Mouse (Mus musculus) left cerebral cortex, adult 9 months (tissue): Measurements from ENCODE around the gene Slc26a1.
A peak's percentile ranks its signal among the peaks of the same experiment; 100 is the strongest.

Experiments used
- DNase-seq, 2 experiments: peaks; one replicate each; pipeline ENCODE4 v3.0.0; 2022; ENCODE audit warnings: low spot score in 2 of 2

Gene Slc26a1

GRCm38 (mm10) chr5:108675251-108675816, at the start of gene Slc26a1:
Gene Slc26a1, minus strand, starts transcription at chr5:108675569.
- no peak for DNase-seq

GRCm38 (mm10) chr5:108724006-108724405, 48.6 kb upstream of the Slc26a1 start:
- no peak for DNase-seq

GRCm38 (mm10) chr5:108719761-108720160, 44.4 kb upstream of the Slc26a1 start:
- no peak for DNase-seq

- no peak for DNase-seq
Measured at GRCm38 (mm10) chr5:108718051-108718450, 42.7 kb upstream of the Slc26a1 start.

- no peak for DNase-seq
Measured at GRCm38 (mm10) chr5:108715974-108716373, 40.6 kb upstream of the Slc26a1 start.

GRCm38 (mm10) chr5:108714149-108714548, 38.8 kb upstream of the Slc26a1 start:
- DNase-seq, result peak in 1 of 2 experiments; percentile 44

- no peak for DNase-seq
Measured at GRCm38 (mm10) chr5:108713691-108714090, 38.3 kb upstream of the Slc26a1 start.

- DNase-seq, result no peak
Measured at GRCm38 (mm10) chr5:108713096-108713495, 37.7 kb upstream of the Slc26a1 start.

- DNase-seq, result no peak
Measured at GRCm38 (mm10) chr5:108711968-108712367, 36.6 kb upstream of the Slc26a1 start.

GRCm38 (mm10) chr5:108708981-108709731, 33.8 kb upstream of the Slc26a1 start:
- no peak for DNase-seq

GRCm38 (mm10) chr5:108708419-108708818, 33.0 kb upstream of the Slc26a1 start:
- no peak for DNase-seq

GRCm38 (mm10) chr5:108707758-108708157, 32.4 kb upstream of the Slc26a1 start:
- no peak for DNase-seq

GRCm38 (mm10) chr5:108703754-108704626, 28.6 kb upstream of the Slc26a1 start:
- no peak for DNase-seq

GRCm38 (mm10) chr5:108701341-108702021, 26.1 kb upstream of the Slc26a1 start:
- no peak for DNase-seq

GRCm38 (mm10) chr5:108700346-108700745, 25.0 kb upstream of the Slc26a1 start:
- DNase-seq, result no peak

- peak; percentile 43 to 72 for DNase-seq
Measured at GRCm38 (mm10) chr5:108697341-108697753, 22.0 kb upstream of the Slc26a1 start.

- DNase-seq, result no peak
Measured at GRCm38 (mm10) chr5:108696542-108696941, 21.2 kb upstream of the Slc26a1 start.

GRCm38 (mm10) chr5:108695861-108696260, 20.5 kb upstream of the Slc26a1 start:
- no peak for DNase-seq

- no peak for DNase-seq
Measured at GRCm38 (mm10) chr5:108694352-108695261, 19.2 kb upstream of the Slc26a1 start.

GRCm38 (mm10) chr5:108693872-108694288, 18.5 kb upstream of the Slc26a1 start:
- peak in 1 of 2 experiments; percentile 53 for DNase-seq

GRCm38 (mm10) chr5:108692271-108692670, 16.9 kb upstream of the Slc26a1 start, which contains the start of gene Fgfrl1:
Gene Fgfrl1, plus strand, starts transcription at chr5:108692382.
- no peak for DNase-seq
